Mouse (Mus musculus): ENCODE data around the gene Trappc4. TPM values are rescaled to one million over a fixed set of nuclear protein-coding genes. Genes with fewer than 3 reads are reported as not detected.
A peak's percentile ranks its signal among the peaks of the same experiment; 100 is the strongest.

Gene Trappc4
- polyA plus RNA-seq, 1 experiment from 2014 or later, result 275 TPM

DNA sequence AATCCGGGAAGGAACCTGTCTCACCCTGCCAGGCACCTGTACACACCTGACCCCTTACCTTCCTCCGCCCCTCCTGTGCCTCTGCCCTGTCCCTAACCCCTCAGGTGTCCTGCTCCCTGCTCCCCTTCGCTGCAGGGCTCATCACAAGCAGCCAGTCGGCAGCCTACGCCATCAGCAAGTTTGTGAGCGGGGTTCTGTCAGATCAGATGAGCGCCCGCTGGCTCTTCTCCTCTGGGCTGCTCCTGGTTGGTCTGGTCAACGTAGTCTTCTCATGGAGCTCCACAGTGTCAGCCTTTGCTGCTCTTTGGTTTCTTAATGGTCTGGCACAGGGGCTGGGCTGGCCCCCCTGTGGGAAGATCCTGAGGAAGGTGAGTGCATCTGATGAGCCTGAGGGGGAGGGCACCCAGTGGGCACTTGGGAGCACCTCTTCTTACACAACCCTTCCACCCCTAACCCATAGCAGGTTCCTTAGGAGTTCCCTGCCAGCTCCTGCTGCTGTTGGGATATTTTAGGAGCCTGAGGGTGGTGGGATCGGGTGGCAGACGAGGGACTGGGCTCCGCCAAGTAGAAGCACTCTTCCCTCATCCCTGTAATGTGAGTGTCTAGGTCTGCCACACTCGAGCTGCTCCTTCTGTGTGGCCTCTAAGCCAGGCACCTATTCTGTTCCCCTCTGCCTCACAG is 8.1 kb downstream of the Trappc4 start:
- ATAC-seq (ENCODE audit: low FRiP score, low read depth), result no peak
- no peak overlapping the region for H3K27ac ChIP-seq
- 0 out of 2 replicates have a peak overlapping the region, but pooled peaks have one; percentile 83 for H3K9ac ChIP-seq
- peak overlapping the region; percentile 95 for H3K4me2 ChIP-seq (replicated peaks)
- peaks cover 57% of the 10 kb centered on the region for H3K36me3 ChIP-seq
- WGBS, result 85% methylated on average over 13 of the region's 13 CpGs
- H3K4me1 ChIP-seq, result peaks cover 22% of the 10 kb centered on the region
- H3K4me3 ChIP-seq, result peak overlapping the region; percentile 70; the same call in 1 of the 2 replicates
- no peaks in the 10 kb centered on the region for H3K9me3 ChIP-seq
- H3K27me3 ChIP-seq (replicated peaks), result no peaks in the 10 kb centered on the region

DNA sequence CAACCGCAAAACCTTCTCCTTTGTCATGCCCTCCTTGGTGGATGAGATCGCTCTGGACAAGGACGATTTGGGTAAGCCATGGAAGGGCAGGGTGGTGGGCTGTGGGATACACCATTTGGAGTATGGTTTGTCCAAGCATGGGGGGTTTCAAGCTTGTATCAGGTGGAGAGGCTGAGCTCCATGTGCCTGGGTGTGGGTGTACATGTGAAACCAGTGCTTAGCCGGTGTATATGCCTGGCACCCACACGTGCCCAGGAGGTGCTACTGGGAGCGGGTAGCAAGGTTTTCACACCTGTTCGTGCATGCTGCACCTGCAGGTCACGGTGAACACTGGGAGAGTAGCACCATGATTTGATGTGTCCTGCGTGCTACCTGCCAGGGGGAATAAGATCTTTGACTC is 8.8 kb downstream of the Trappc4 start:
- Histone ChIP-seq H3K27me3 (replicated peaks) (no peaks in the 10 kb centered on the region), H3K4me2 (replicated peaks) (peak overlapping the region; percentile 95), H3K4me1 (peaks cover 22% of the 10 kb centered on the region), H3K9ac (peak overlapping the region; percentile 83), H3K36me3 (peaks cover 50% of the 10 kb centered on the region), H3K9me3 (no peaks in the 10 kb centered on the region), H3K27ac (peak overlapping the region; percentile 59; the same call in 1 of the 2 replicates), H3K4me3 (peak overlapping the region; percentile 70)
- WGBS, result 81% methylated on average over 9 of the region's 9 CpGs
- no peak for ATAC-seq (ENCODE audit: low FRiP score, low read depth)

DNA sequence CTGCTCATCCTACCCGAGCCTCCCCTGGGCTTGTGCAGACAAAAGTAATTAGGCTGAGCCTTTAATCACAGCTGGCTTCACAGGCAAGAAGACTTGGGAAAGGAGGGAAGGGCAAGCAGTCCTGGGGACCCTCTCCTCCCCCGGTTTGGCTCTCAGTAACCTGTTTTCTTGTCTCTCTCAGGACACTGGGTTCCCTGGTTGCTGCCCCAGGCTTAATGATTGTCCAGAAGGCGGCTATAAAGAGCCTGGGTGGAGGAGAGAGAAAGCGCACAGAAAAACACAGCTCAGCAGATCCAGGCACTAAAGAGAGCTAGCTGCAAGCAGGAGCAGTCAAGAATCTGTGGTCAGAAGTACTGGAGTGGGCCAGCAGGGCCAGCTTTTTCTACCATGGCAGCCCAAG is 9.3 kb downstream of the Trappc4 start:
- Histone ChIP-seq H3K27ac (peak overlapping the region; percentile 59; the same call in 1 of the 2 replicates), H3K36me3 (peaks cover 45% of the 10 kb centered on the region), H3K9me3 (no peaks in the 10 kb centered on the region), H3K27me3 (replicated peaks) (no peaks in the 10 kb centered on the region), H3K4me1 (peaks cover 22% of the 10 kb centered on the region), H3K9ac (peak overlapping the region; percentile 83), H3K4me3 (peak overlapping the region; percentile 70), H3K4me2 (replicated peaks) (peak overlapping the region; percentile 95)
- no peak for ATAC-seq (ENCODE audit: low FRiP score, low read depth)
- 7% methylated on average over 4 of the region's 4 CpGs for WGBS

DNA sequence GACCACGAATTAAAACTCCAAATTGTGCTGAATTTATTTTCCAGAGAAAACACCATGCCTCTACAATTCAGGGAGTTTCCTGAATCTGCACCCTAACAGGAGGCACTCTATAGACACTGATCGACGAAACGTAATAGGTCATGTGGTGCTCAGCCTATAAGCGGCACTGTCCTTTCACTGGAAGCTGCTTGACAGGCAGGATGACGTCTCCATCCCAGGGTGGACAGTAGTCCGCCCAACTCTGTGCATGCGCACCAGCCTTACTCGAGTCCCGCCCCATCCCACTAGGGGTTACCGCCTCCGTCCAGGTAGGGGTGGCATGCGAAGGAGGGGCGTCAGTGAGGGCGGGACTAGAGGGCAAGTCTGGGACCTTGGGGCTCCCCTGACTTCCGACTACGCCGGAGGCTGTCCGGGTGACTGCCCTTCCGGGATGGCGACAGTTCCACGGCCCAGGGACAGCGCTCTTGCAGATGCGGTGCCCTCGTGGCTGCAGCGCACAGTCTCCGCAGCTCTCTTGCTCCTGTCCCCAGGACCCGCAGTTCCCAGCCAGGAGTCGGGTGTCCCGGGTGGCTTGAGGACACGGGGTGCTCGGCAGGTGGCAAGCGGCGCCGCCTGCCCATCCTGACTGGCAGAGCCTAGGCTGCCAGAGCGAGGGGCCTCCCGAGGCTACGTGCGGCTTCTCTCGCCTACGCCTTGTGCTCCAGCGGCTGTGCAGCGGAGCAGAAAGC is 10.6 kb downstream of the Trappc4 start, which contains the start of gene Slc37a4:
Slc37a4 (plus strand) TSS at position 169 of the 728 bp plus-strand sequence.
- H3K4me3 ChIP-seq, result peak within 1 kb of the TSS; percentile 70
- ATAC-seq (ENCODE audit: low FRiP score, low read depth), result peak; percentile 97
- H3K27me3 ChIP-seq (replicated peaks), result no peaks in the 10 kb centered on the region
- peaks cover 39% of the 10 kb centered on the region for H3K36me3 ChIP-seq
- under 1% methylated on average over 43 of the region's 43 CpGs for WGBS
- peak within 1 kb of the TSS; percentile 95 for H3K4me2 ChIP-seq (replicated peaks)
- H3K9ac ChIP-seq, result peak within 1 kb of the TSS; percentile 83
- peak within 1 kb of the TSS; percentile 80; the same call in 1 of the 2 replicates for H3K27ac ChIP-seq
- H3K9me3 ChIP-seq, result no peaks in the 10 kb centered on the region
- peaks cover 22% of the 10 kb centered on the region for H3K4me1 ChIP-seq

DNA sequence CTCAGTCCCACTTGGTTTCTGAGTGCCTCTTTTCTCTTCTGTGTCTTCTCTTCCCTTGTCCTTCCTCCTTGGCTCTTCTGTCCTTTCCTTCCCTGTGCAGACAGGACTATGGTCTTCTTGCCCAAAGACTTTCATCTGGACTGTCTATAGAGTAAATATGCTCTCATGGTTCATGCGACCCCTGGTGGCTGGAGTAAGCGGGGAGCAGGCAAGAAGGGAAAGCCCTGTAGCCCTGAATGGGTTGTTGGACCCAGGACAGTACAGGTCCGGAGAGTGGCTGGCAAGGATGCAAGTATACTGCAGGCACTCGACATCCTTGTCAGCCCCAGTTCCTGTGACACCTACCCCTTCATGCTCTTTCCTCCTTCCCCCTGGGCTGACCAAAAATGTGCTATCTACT is 15.9 kb downstream of the Trappc4 start:
- Histone ChIP-seq H3K9me3 (no peaks in the 10 kb centered on the region), H3K27me3 (replicated peaks) (no peaks in the 10 kb centered on the region), H3K4me1 (peaks cover 4% of the 10 kb centered on the region; the same call in 1 of the 2 replicates), H3K36me3 (peaks cover 57% of the 10 kb centered on the region), H3K4me3 (no peak overlapping the region), H3K9ac (no peak overlapping the region), H3K4me2 (replicated peaks) (no peak overlapping the region), H3K27ac (no peak overlapping the region)
- 41% methylated on average over 4 of the region's 4 CpGs for WGBS
- 0 out of 2 replicates have a peak, but pooled peaks have one; percentile 25 for ATAC-seq (ENCODE audit: low FRiP score, low read depth)

DNA sequence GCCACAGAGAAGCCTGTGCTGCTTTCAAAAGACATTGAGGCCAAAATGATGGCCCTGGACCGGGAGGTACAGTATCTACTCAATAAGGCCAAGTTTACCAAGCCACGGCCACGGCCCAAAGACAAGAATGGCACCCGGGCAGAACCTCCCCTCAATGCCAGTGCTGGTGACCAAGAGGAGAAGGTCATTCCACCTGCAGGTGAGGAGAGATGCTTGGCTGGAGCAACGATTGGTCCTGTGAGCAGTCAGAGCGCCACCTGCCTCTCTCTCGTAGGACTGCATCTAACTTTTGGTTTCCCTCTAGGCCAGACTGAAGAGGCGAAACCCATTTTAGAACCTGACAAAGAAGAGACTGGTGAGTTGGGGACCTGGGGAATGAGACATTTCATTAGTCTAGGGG is 18.1 kb downstream of the Trappc4 start:
- Histone ChIP-seq H3K9me3 (no peaks in the 10 kb centered on the region), H3K4me3 (no peak overlapping the region), H3K36me3 (peaks cover 78% of the 10 kb centered on the region), H3K4me2 (replicated peaks) (no peak overlapping the region), H3K4me1 (no peaks in the 10 kb centered on the region), H3K27me3 (replicated peaks) (no peaks in the 10 kb centered on the region), H3K27ac (no peak overlapping the region), H3K9ac (no peak overlapping the region)
- ATAC-seq (ENCODE audit: low FRiP score, low read depth), result no peak
- 68% methylated on average over 8 of the region's 8 CpGs for WGBS

DNA sequence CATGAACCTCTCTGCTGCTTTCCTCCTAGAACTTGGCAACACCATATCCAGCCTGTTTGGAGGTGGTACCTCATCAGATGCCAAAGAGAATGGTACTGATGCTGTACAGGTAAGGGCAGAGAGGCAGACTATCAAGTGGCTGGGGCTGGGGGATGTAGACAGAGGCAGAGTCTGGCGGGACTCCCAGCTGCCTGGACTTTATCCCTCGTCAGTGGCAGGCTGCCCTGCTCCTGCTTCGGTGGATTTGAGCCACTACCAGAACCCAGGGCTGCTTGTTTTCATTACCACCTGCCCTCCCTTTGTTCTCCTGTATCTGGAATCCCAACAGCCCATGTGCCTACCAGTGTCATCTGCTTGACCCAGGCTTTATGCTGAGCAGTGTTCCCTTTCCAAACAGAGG is 20.2 kb downstream of the Trappc4 start:
- H3K27ac ChIP-seq, result no peak overlapping the region
- no peak overlapping the region for H3K4me2 ChIP-seq (replicated peaks)
- 85% methylated on average over 3 of the region's 3 CpGs for WGBS
- no peak overlapping the region for H3K4me3 ChIP-seq
- H3K36me3 ChIP-seq, result peaks cover 94% of the 10 kb centered on the region
- no peaks in the 10 kb centered on the region for H3K9me3 ChIP-seq
- H3K4me1 ChIP-seq, result no peaks in the 10 kb centered on the region
- H3K9ac ChIP-seq, result no peak overlapping the region
- H3K27me3 ChIP-seq (replicated peaks), result no peaks in the 10 kb centered on the region
- no peak for ATAC-seq (ENCODE audit: low FRiP score, low read depth)

DNA sequence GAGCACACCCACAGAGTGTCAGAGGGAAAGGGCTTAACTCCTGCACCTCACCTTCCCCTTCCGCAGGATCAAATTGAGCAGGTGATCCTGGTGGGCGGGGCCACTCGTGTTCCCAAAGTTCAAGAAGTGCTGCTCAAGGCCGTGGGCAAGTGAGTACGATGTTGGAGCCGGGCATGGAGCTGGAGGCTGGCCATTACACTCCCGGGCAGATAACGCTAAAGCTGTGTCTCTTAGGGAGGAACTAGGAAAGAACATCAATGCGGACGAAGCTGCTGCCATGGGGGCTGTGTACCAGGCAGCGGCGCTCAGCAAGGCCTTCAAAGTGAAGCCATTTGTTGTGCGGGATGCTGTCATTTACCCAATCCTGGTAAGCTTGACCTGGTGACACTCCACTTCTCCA is 22.8 kb downstream of the Trappc4 start:
- no peak overlapping the region for H3K9ac ChIP-seq
- ATAC-seq (ENCODE audit: low FRiP score, low read depth), result no peak
- no peaks in the 10 kb centered on the region for H3K9me3 ChIP-seq
- H3K4me2 ChIP-seq (replicated peaks), result no peak overlapping the region
- H3K4me3 ChIP-seq, result no peak overlapping the region
- no peaks in the 10 kb centered on the region for H3K27me3 ChIP-seq (replicated peaks)
- H3K36me3 ChIP-seq, result peaks cover 85% of the 10 kb centered on the region
- WGBS, result 94% methylated on average over 13 of the region's 13 CpGs
- H3K4me1 ChIP-seq, result peaks cover 13% of the 10 kb centered on the region
- no peak overlapping the region for H3K27ac ChIP-seq

DNA sequence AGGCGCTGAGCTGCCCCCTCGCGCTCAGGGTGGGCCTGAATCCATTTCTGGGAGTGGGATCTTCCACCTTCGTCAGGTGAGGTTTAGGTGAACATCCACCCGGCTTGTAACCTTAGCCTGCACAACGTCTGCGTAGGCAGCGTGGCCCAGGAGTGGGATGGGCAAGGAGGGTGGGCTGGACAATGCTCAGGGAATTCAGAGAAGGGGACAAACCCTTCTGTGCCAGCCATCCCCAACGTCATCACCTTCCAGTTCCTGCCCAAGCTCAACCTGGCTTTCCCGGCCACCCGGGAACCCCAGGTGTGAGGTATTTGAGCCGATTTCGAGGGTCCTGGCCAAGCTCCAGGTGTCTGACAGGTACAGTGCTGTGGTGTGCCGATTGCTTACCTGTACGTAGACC is 27.5 kb downstream of the Trappc4 start:
- peak overlapping the region; percentile 89 for H3K4me2 ChIP-seq (replicated peaks)
- H3K9ac ChIP-seq, result peak overlapping the region; percentile 89
- WGBS, result 12% methylated on average over 15 of the region's 15 CpGs
- H3K9me3 ChIP-seq, result no peaks in the 10 kb centered on the region
- ATAC-seq (ENCODE audit: low FRiP score, low read depth), result peak; percentile 38
- H3K4me1 ChIP-seq, result peaks cover 21% of the 10 kb centered on the region
- peaks cover 39% of the 10 kb centered on the region for H3K36me3 ChIP-seq
- peak overlapping the region; percentile 88 for H3K4me3 ChIP-seq
- peak overlapping the region; percentile 54 for H3K27ac ChIP-seq
- H3K27me3 ChIP-seq (replicated peaks), result no peaks in the 10 kb centered on the region

DNA sequence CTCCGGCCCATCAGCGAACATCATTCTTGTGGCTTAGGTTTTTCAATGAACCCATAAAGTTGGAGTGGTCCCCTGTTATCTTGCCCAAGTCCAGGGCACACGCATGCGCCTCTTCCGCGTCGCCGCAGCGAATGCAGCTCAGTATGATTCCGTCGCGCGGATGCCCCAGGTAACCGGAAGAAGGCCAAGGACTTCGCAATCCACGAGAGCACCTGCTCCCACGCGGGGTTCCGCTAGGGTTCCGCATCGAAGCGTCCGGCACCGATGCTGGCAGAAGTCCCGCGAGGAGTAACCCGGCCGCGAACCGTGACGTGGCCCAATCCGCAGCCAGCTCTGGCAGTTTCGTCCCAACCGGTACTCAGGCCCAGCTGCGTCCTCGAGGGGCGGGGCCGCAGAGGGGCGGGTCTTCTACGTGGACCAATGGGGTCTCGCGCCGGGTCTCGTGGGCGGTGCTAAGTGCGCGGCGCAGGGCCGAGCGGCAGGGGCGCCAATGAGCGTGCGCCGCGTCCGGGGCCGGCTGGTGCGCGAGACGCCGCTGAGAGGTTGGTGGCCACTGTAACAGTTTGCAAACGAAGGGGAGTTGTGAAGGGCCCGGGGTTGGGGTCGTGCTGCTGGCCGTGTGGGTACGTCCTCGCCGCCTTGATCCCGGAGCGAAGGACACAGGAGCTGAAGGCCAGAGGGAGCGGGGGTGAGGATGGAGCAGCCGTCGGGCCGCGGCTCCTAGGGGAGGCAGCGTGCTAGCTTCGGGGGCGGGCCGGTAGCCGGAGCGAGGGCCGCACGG is 28.2 kb downstream of the Trappc4 start, which contains the start of gene Hyou1:
Hyou1 (plus strand) TSS at position 437 of the 781 bp plus-strand sequence.
- WGBS, result under 1% methylated on average over 83 of the region's 83 CpGs
- ATAC-seq (ENCODE audit: low FRiP score, low read depth), result peak; percentile 98
- peak within 1 kb of the TSS; percentile 62 for H3K27ac ChIP-seq

DNA sequence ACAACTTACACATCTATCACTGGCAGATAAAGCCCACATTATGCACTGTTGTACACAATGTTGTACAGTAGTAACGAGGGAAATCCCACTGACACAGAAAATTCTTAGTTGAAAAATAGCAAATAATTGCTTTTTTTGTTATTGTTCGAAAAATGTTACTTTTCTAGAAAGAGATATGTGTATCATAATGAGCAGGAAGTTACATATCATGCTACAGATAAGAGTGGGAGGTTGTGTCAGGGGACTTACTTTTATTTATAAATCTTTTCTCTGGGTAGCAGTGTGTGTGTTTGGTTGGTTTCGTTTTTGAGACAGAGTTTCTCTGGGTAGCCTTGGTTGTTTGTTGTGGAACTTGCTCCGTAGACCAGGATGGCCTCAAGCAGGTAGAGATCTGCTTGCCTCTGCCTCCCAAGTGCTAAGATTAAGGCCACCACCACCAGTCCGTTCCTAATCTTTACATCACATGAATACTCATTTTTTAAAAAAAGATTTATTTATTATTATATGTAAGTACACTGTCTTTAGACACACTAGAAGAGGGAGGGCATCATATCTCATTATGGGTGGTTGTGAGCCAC is 29.2 kb downstream of the Trappc4 start:
- Histone ChIP-seq H3K4me1 (peaks cover 21% of the 10 kb centered on the region), H3K9me3 (no peaks in the 10 kb centered on the region), H3K27me3 (replicated peaks) (no peaks in the 10 kb centered on the region), H3K27ac (0 out of 2 replicates have a peak overlapping the region, but pooled peaks have one; percentile 62), H3K9ac (peak overlapping the region; percentile 63), H3K36me3 (peaks cover 23% of the 10 kb centered on the region), H3K4me3 (peak overlapping the region; percentile 88), H3K4me2 (replicated peaks) (peak overlapping the region; percentile 89)
- 91% methylated on average over 5 of the region's 5 CpGs for WGBS
- ATAC-seq (ENCODE audit: low FRiP score, low read depth), result no peak

More for the DNA sequence above, 28.2 kb downstream of the Trappc4 start, which contains the start of gene Hyou1:
- Histone ChIP-seq H3K9ac (peak within 1 kb of the TSS; percentile 89), H3K4me1 (peaks cover 21% of the 10 kb centered on the region), H3K4me2 (replicated peaks) (peak within 1 kb of the TSS; percentile 89), H3K36me3 (peaks cover 33% of the 10 kb centered on the region), H3K4me3 (peak within 1 kb of the TSS; percentile 88), H3K27me3 (replicated peaks) (no peaks in the 10 kb centered on the region), H3K9me3 (no peaks in the 10 kb centered on the region)

Measured in neural tube, embryonic 12.5 days (tissue).